Mouse (Mus musculus): ENCODE data around the gene Sufu.

DNA sequence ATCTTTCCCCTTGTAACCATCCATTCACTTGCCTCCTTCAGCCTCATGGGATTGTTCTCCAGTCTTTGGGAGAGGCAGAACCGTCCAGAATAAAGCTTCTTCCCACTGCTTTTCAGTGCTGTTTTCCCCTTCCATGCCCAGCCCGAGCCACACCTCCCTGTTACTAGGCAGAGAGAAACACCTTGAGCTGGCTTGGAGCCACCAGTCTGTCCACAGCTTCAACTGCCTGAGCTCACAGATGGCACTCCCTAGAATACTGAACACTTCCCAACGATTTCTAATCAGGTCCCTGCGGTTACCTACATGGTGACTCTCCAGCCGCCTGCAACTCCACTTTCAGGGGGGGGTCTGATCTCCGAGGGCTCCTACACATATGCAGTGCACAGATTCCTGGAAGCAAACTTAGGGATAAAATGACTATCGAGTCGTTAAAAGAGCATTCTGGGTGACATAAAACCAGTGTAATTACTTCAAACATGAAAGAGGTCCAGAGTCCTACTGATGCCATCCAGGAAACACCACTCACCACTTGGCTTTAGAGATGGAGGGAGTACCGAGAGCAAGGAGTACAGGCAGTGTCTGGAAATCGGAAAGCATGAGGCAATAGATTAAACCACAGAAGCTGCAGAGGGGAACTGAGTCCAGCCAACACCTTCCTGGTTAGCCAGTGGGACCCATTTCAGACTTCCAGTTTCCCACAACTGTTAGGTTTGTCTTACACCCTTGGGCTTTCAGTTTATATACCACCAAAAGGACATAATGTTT lies 46.3 kb upstream of the Sufu start, which contains the start of gene 2310034G01Rik:
- TF ChIP-seq TAL1 (IDR thresholded peaks at IDR 0.05; ENCODE audit: low read length) (no peak), GATA1 (IDR thresholded peaks at IDR 0.05; ENCODE audit: low read length) (no peak)

Measured in erythroblast, embryonic 14.5 days (primary cell).